Mouse (Mus musculus) CH12.LX (cell line): Measurements from ENCODE around the gene Slc22a14. TPM values are rescaled to one million over a fixed set of nuclear protein-coding genes. Genes with fewer than 3 reads are reported as not detected.
"Not testable (repeated sequence)": the region's sequence is repeated elsewhere in the genome, so short reads cannot be mapped to it uniquely, and the experiment has no call there.

Source experiments
- DNase-seq: peaks from one replicate; pipeline ENCODE4 v3.0.0-alpha.2; 2013; ENCODE audit errors: extremely low read depth
- H3K27ac ChIP-seq: 2 replicates; pipeline ENCODE4 v1.5.1; 2012; ENCODE audit warnings: low read depth, mild to moderate bottlenecking, control low read depth, moderate library complexity; ENCODE audit not compliant: insufficient read depth
- H3K27me3 ChIP-seq: replicated peaks from 2 replicates; pipeline ENCODE3; 2012; ENCODE audit warnings: inconsistent platforms
- H3K36me3 ChIP-seq, 2 experiments: replicated peaks in 1 of 2; 2 replicates each; pipeline versions ENCODE3 to v1.6.1; 2012; ENCODE audit warnings: inconsistent platforms in 1 of 2, low read length in 1 of 2, mild to moderate bottlenecking in 1 of 2, mixed read lengths in 1 of 2, moderate library complexity in 1 of 2; ENCODE audit not compliant: control insufficient read depth in 1 of 2, insufficient read depth in 1 of 2
- H3K4me1 ChIP-seq, 2 experiments: 2 replicates each; pipeline ENCODE4 v1.6.1; 2012; ENCODE audit warnings: inconsistent platforms in 1 of 2, moderate library complexity in 1 of 2; ENCODE audit not compliant: insufficient read depth in 2 of 2, control insufficient read depth in 1 of 2
- H3K4me2 ChIP-seq: 2 replicates; pipeline ENCODE4 v1.6.1; 2012; ENCODE audit warnings: low read depth, mild to moderate bottlenecking, control low read depth; ENCODE audit not compliant: poor library complexity, insufficient read depth, severe bottlenecking
- H3K4me3 ChIP-seq, 3 experiments: fragments of 150-350 bp in 1 of 3; sonication (generic) in 1 of 3; replicated peaks in 1 of 3; 2 replicates each; pipeline versions ENCODE3 to v1.5.1; 2011 to 2012; ENCODE audit warnings: low read depth in 2 of 3, low read length in 2 of 3, mild to moderate bottlenecking in 2 of 3, moderate library complexity in 2 of 3, control low read depth in 1 of 3, improper control_type of control experiment in 1 of 3, inconsistent platforms in 1 of 3, mixed read lengths in 1 of 3; ENCODE audit not compliant: poor library complexity in 1 of 3
- H3K79me2 ChIP-seq: replicated peaks from 2 replicates; pipeline ENCODE4 v1.6.1; 2012; ENCODE audit warnings: mild to moderate bottlenecking, moderate library complexity; ENCODE audit not compliant: control insufficient read depth, poor library complexity, insufficient read depth, severe bottlenecking; ENCODE audit errors: extremely low read depth
- H3K9ac ChIP-seq: 2 replicates; pipeline ENCODE4 v1.6.1; 2012; ENCODE audit warnings: low read depth, mild to moderate bottlenecking, control low read depth, moderate library complexity; ENCODE audit not compliant: insufficient read depth
- H3K9me3 ChIP-seq: replicated peaks from 2 replicates; pipeline ENCODE3; 2012; ENCODE audit warnings: low read length, inconsistent platforms, mixed read lengths
- BHLHE40 ChIP-seq: IDR thresholded peaks from 2 replicates; pipeline ENCODE4 v1.6.1; 2011; ENCODE audit warnings: mild to moderate bottlenecking, low read depth, low read length, improper control_type of control experiment
- CHD1 ChIP-seq: IDR thresholded peaks from 2 replicates; pipeline ENCODE4 v1.6.1; 2012; ENCODE audit warnings: low read depth, low read length, improper control_type of control experiment, inconsistent platforms
- CHD2 ChIP-seq: IDR thresholded peaks from 2 replicates; pipeline ENCODE4 v1.6.1; 2011; ENCODE audit warnings: low read length, improper control_type of control experiment
- CTCF ChIP-seq, 2 experiments: IDR thresholded peaks in 1 of 2; conservative IDR thresholded peaks in 1 of 2; 2 replicates each; pipeline ENCODE4 v1.5.1; 2011 to 2012; ENCODE audit warnings: low read depth in 2 of 2, low read length in 2 of 2, improper control_type of control experiment in 1 of 2, inconsistent platforms in 1 of 2, mild to moderate bottlenecking in 1 of 2, moderate library complexity in 1 of 2
- EP300 ChIP-seq: IDR thresholded peaks from 2 replicates; pipeline ENCODE4 v1.6.1; 2011; ENCODE audit warnings: low read length, improper control_type of control experiment
- ETS1 ChIP-seq: conservative IDR thresholded peaks from 2 replicates; pipeline ENCODE4 v1.6.1; 2012; ENCODE audit warnings: low read depth, mild to moderate bottlenecking, inconsistent platforms, low read length, improper control_type of control experiment, moderate library complexity
- GABPA ChIP-seq: IDR thresholded peaks from 2 replicates; pipeline ENCODE4 v1.6.1; 2012; ENCODE audit warnings: low read depth, low read length, improper control_type of control experiment, inconsistent platforms; ENCODE audit not compliant: insufficient replicate concordance
- HCFC1 ChIP-seq: IDR thresholded peaks from 2 replicates; pipeline ENCODE4 v1.6.1; 2012; ENCODE audit warnings: low read depth, mild to moderate bottlenecking, inconsistent platforms, low read length, improper control_type of control experiment
- JUN ChIP-seq: IDR thresholded peaks from 2 replicates; pipeline ENCODE4 v1.6.1; 2011; ENCODE audit warnings: low read depth, mild to moderate bottlenecking, low read length, improper control_type of control experiment, moderate library complexity; ENCODE audit not compliant: insufficient read depth
- MAFK ChIP-seq: IDR thresholded peaks from 2 replicates; pipeline ENCODE4 v1.6.1; 2011; ENCODE audit warnings: low read length, improper control_type of control experiment; ENCODE audit not compliant: insufficient replicate concordance
- MAX ChIP-seq: IDR thresholded peaks from 2 replicates; pipeline ENCODE4 v1.6.1; 2011; ENCODE audit warnings: low read length, improper control_type of control experiment
- MEF2A ChIP-seq: IDR thresholded peaks from 2 replicates; pipeline ENCODE4 v1.6.1; 2014; ENCODE audit warnings: low read depth, mild to moderate bottlenecking, inconsistent platforms, low read length, improper control_type of control experiment, borderline replicate concordance
- MXI1 ChIP-seq: IDR thresholded peaks from 2 replicates; pipeline ENCODE4 v1.6.1; 2011; ENCODE audit warnings: mild to moderate bottlenecking, low read depth, low read length, improper control_type of control experiment
- NELFE ChIP-seq: IDR thresholded peaks from 2 replicates; pipeline ENCODE4 v1.6.1; 2011; ENCODE audit warnings: low read depth, low read length, improper control_type of control experiment
- PAX5 ChIP-seq: IDR thresholded peaks from 2 replicates; pipeline ENCODE4 v1.6.1; 2012; ENCODE audit warnings: low read length, inconsistent platforms, mixed read lengths
- POLR2A ChIP-seq: IDR thresholded peaks from 2 replicates; pipeline ENCODE4 v1.6.1; 2011; ENCODE audit warnings: low read depth, mild to moderate bottlenecking, improper control_type of control experiment, low read length
- POLR2AphosphoS2 ChIP-seq: IDR thresholded peaks from 2 replicates; pipeline ENCODE4 v1.6.1; 2011; ENCODE audit warnings: low read depth, low read length, improper control_type of control experiment
- RAD21 ChIP-seq: IDR thresholded peaks from 2 replicates; pipeline ENCODE4 v1.6.1; 2011; ENCODE audit warnings: low read depth, mild to moderate bottlenecking, low read length, improper control_type of control experiment, moderate library complexity
- RCOR1 ChIP-seq: conservative IDR thresholded peaks from 2 replicates; pipeline ENCODE4 v1.6.1; 2012; ENCODE audit warnings: low read depth, mild to moderate bottlenecking, inconsistent platforms, low read length, improper control_type of control experiment
- SIN3A ChIP-seq: IDR thresholded peaks from 2 replicates; pipeline ENCODE4 v1.6.1; 2012; ENCODE audit warnings: low read length, improper control_type of control experiment, inconsistent platforms
- SMC3 ChIP-seq: IDR thresholded peaks from 2 replicates; pipeline ENCODE4 v1.6.1; 2011; ENCODE audit warnings: low read depth, low read length, improper control_type of control experiment
- TBP ChIP-seq: conservative IDR thresholded peaks from 2 replicates; pipeline ENCODE4 v1.6.1; 2011; ENCODE audit warnings: low read depth, low read length, improper control_type of control experiment
- TCF12 ChIP-seq: IDR thresholded peaks from 2 replicates; pipeline ENCODE4 v1.6.1; 2014; ENCODE audit warnings: low read depth, mild to moderate bottlenecking, inconsistent platforms, low read length, improper control_type of control experiment
- UBTF ChIP-seq: IDR thresholded peaks from 2 replicates; pipeline ENCODE4 v1.6.1; 2012; ENCODE audit warnings: low read depth, mild to moderate bottlenecking, inconsistent platforms, low read length, improper control_type of control experiment, moderate library complexity
- USF2 ChIP-seq: conservative IDR thresholded peaks from 2 replicates; pipeline ENCODE4 v1.6.1; 2011; ENCODE audit warnings: low read depth, low read length, improper control_type of control experiment
- dilution Hi-C: fragments of 300-500 bp; cut with MboI; formaldehyde crosslinking; loops from 2 replicates; pipeline ENCODE4 v1.14.3; 2020; ENCODE audit warnings: low sequenced_read_pairs; ENCODE audit not compliant: extremely low pct_unique_long_range_greater_than_20kb, extremely low pct_ligation_motif_present
- in situ Hi-C: fragments of 300-500 bp; cut with MboI; formaldehyde crosslinking; loops from 3 replicates; pipeline ENCODE4 v1.14.3; 2019; ENCODE audit warnings: low sequenced_read_pairs, low pct_ligation_motif_present, low pct_unique_long_range_greater_than_20kb, mixed read lengths
- polyA plus RNA-seq: library from polyadenylated mRNA; unstranded; fragments of >175 nt; gene quantifications from 2 replicates; pipeline ENCODE4 v1.2.1, GENCODE M21; 2012; ENCODE audit warnings: low read depth; ENCODE audit not compliant: insufficient read length
- total RNA-seq, 2 experiments: library from RNA; depleted of rRNA; stranded (reverse); fragments of 300-350 nt in 1 of 2; fragments of >200 nt in 1 of 2; gene quantifications; 2 replicates each; pipeline ENCODE4 v1.2.3; 2012 to 2014

Slc22a14 gene
- total and polyA plus RNA-seq, 3 experiments: not detected

- DNase-seq, H3K79me2 ChIP-seq, H3K9me3 ChIP-seq, H3K4me2 ChIP-seq, H3K27ac ChIP-seq, H3K9ac ChIP-seq, in situ Hi-C loops, dilution Hi-C loops, H3K27me3 ChIP-seq, H3K4me3 ChIP-seq: not testable (repeated sequence)
- H3K36me3 ChIP-seq: peaks cover 14 to 43% of the 10 kb centered on the region in 2 experiments
- TF ChIP-seq RAD21 (peak; percentile 18), CTCF (conservative IDR thresholded peaks at IDR 0.05 in 1 of 2, IDR thresholded peaks at IDR 0.05 in 1 of 2; ENCODE audit: low read depth in 2 of 2, low read length in 2 of 2) (peak in 1 of 2 experiments; percentile 40; a peak in 2 of 4 replicates), SMC3 (peak; percentile 27)
- peaks cover 3 to 36% of the 10 kb centered on the region in 2 experiments; a peak in 2 of 4 replicates for H3K4me1 ChIP-seq
Observed at GRCm38 (mm10) chr9:119274814-119275213, 90.5 kb downstream of the Slc22a14 start.

- Histone ChIP-seq H3K4me1 (peaks cover 10 to 61% of the 10 kb centered on the region in 2 experiments), H3K9me3 (no peaks in the 10 kb centered on the region), H3K79me2 (no peaks in the 10 kb centered on the region), H3K27me3 (no peaks in the 10 kb centered on the region), H3K4me3 (no peak overlapping the region), H3K36me3 (peaks cover 13 to 40% of the 10 kb centered on the region in 2 experiments), H3K27ac (no peak overlapping the region), H3K4me2 (no peak overlapping the region), H3K9ac (no peak overlapping the region)
- in situ Hi-C loops (no loop called here), dilution Hi-C loops (no loop called here)
- no peak for DNase-seq
- TF ChIP-seq RAD21: no peak
- TF ChIP-seq MXI1: no peak
- no peak for TF ChIP-seq UBTF
- no peak for TF ChIP-seq CHD2
- TF ChIP-seq JUN: no peak
- TF ChIP-seq USF2: no peak
- TF ChIP-seq BHLHE40: no peak
- TF ChIP-seq TBP: no peak
- TF ChIP-seq POLR2A: no peak
- TF ChIP-seq MAFK: no peak
- no peak for TF ChIP-seq GABPA
Observed at GRCm38 (mm10) chr9:119271496-119271895, 93.9 kb downstream of the Slc22a14 start.

GRCm38 (mm10) chr9:119268588-119269145 is 96.7 kb downstream of the Slc22a14 start:
- Histone ChIP-seq H3K79me2 (no peaks in the 10 kb centered on the region), H3K4me2 (peak overlapping the region; percentile 52; the same call in 1 of the 2 replicates), H3K27me3 (no peaks in the 10 kb centered on the region), H3K4me3 (no peak overlapping the region), H3K9ac (no peak overlapping the region), H3K27ac (no peak overlapping the region), H3K4me1 (peaks cover 24 to 73% of the 10 kb centered on the region in 2 experiments), H3K9me3 (no peaks in the 10 kb centered on the region), H3K36me3 (peaks cover 13 to 49% of the 10 kb centered on the region in 2 experiments)
- peak; percentile 38 for DNase-seq
- in situ Hi-C loops (no loop called here), dilution Hi-C loops (no loop called here)
- TF ChIP-seq RAD21 (no peak), RCOR1 (no peak), NELFE (no peak), CHD2 (no peak), EP300 (no peak), JUN (no peak), POLR2AphosphoS2 (no peak), TBP (no peak), UBTF (no peak), MAX (no peak), HCFC1 (no peak), MAFK (no peak), MXI1 (no peak), PAX5 (no peak), MEF2A (peak; percentile 43; the same call in 1 of the 2 replicates), BHLHE40 (no peak), ETS1 (no peak), TCF12 (0 out of 2 replicates have a peak, but pooled peaks have one; percentile 23), SIN3A (peak; percentile 6; the same call in 1 of the 2 replicates), CHD1 (no peak)
